Mouse (Mus musculus) liver, embryonic 14.5 days (tissue): ENCODE data around the gene Sycp2l. TPM values are rescaled to one million over a fixed set of nuclear protein-coding genes. Genes with fewer than 3 reads are reported as not detected.
A peak's percentile ranks its signal among the peaks of the same experiment; 100 is the strongest.

Experiments used
- ATAC-seq: fragments of 200-750 bp; cut with Nextera tagmentation; 2 replicates; pipeline ENCODE4 v1.8.0; 2017; ENCODE audit warnings: moderate number of reproducible peaks, mild to moderate bottlenecking, moderate library complexity; ENCODE audit not compliant: insufficient read depth
- DNase-seq, 3 experiments: peaks; one replicate each; pipeline ENCODE4 v3.0.0-alpha.2; 2012 to 2013; ENCODE audit warnings: low read depth in 3 of 3, low spot score in 3 of 3
- H3K27ac ChIP-seq: fragments of 300-500 bp; sonication (generic); 2 replicates; pipeline ENCODE4 v1.5.1; 2014; ENCODE audit warnings: moderate library complexity, mild to moderate bottlenecking, control low read depth, inconsistent platforms
- H3K27me3 ChIP-seq: fragments of 300-500 bp; sonication (generic); 2 replicates; pipeline ENCODE4 v1.6.1; 2014; ENCODE audit warnings: mild to moderate bottlenecking, low read length, moderate library complexity; ENCODE audit not compliant: control insufficient read depth, insufficient read depth
- H3K36me3 ChIP-seq: fragments of 300-500 bp; sonication (generic); replicated peaks from 2 replicates; pipeline ENCODE4 v1.6.1; 2014; ENCODE audit warnings: low read depth; ENCODE audit not compliant: control insufficient read depth, insufficient read depth
- H3K4me1 ChIP-seq, 2 experiments: fragments of 200-500 bp in 1 of 2; fragments of 300-500 bp in 1 of 2; sonication (generic) in 1 of 2; replicated peaks; 2 replicates each; pipeline ENCODE4 v1.6.1; 2012 to 2014; ENCODE audit warnings: antibody characterized with exemption in 1 of 2, inconsistent platforms in 1 of 2, low read length in 1 of 2; ENCODE audit not compliant: control insufficient read depth in 2 of 2, insufficient read depth in 2 of 2
- H3K4me2 ChIP-seq: fragments of 300-500 bp; sonication (generic); 2 replicates; pipeline ENCODE4 v1.6.1; 2014; ENCODE audit warnings: low read depth, mild to moderate bottlenecking, control low read depth, moderate library complexity
- H3K4me3 ChIP-seq, 2 experiments: fragments of 200-500 bp in 1 of 2; fragments of 300-500 bp in 1 of 2; sonication (generic) in 1 of 2; 2 replicates each; pipeline ENCODE4 v1.5.1; 2012 to 2014; ENCODE audit warnings: low read depth in 2 of 2, low read length in 2 of 2, mild to moderate bottlenecking in 2 of 2, control low read depth in 1 of 2, inconsistent platforms in 1 of 2, moderate library complexity in 1 of 2; ENCODE audit not compliant: insufficient read depth in 1 of 2
- H3K9ac ChIP-seq: fragments of 300-500 bp; sonication (generic); replicated peaks from 2 replicates; pipeline ENCODE4 v1.6.1; 2014; ENCODE audit warnings: mild to moderate bottlenecking, control low read depth, moderate library complexity
- H3K9me3 ChIP-seq: fragments of 300-500 bp; sonication (generic); 2 replicates; pipeline ENCODE4 v1.6.1; 2016; ENCODE audit warnings: low read length, mixed read lengths; ENCODE audit not compliant: control insufficient read depth
- CTCF ChIP-seq: IDR thresholded peaks from 2 replicates; pipeline ENCODE4 v1.5.1; 2016; ENCODE audit warnings: antibody characterized with exemption, low read depth, control low read depth
- EP300 ChIP-seq: IDR thresholded peaks from 2 replicates; pipeline ENCODE4 v1.6.1; 2016; ENCODE audit warnings: antibody characterized with exemption, low read depth
- WGBS: fragments of 180-500 bp; shearing (Covaris S2); extraction: QIAGEN DNeasy Blood & Tissue Kit; methylation state at CpG from one replicate; pipeline ENCODE4 v1.1.7; 2014; ENCODE audit not compliant: insufficient replicate concordance; 5-methylcytosine and 5-hydroxymethylcytosine counted together
- polyA plus RNA-seq, 2 experiments: library from polyadenylated mRNA; depleted of rRNA in 1 of 2; stranded (reverse) in 1 of 2; unstranded in 1 of 2; fragments of >200 nt; fragmentation: Nextera tagmentation in 1 of 2; extraction: Ambion mirVana in 1 of 2; gene quantifications; 2 replicates each; pipeline versions ENCODE4 v1.2.1 to v1.2.3; 2012 to 2014

Sycp2l gene
- polyA plus RNA-seq, 2 experiments = not detected

GRCm38 (mm10) chr13:41145433-41145970, 31.4 kb downstream of the Sycp2l start:
- ATAC-seq = no peak
- Histone ChIP-seq H3K36me3 (no peaks in the 10 kb centered on the region), H3K4me2 (no peak overlapping the region)

GRCm38 (mm10) chr13:41146271-41146670, 32.2 kb downstream of the Sycp2l start:
- no peaks in the 10 kb centered on the region for H3K9me3 ChIP-seq
- H3K4me1 ChIP-seq = no peaks in the 10 kb centered on the region
- ATAC-seq (no peak), DNase-seq (peak; percentile 6 to 25 (median 17))
- no peak overlapping the region for H3K9ac ChIP-seq
- no peak overlapping the region for H3K27ac ChIP-seq
- peak; percentile 91 for TF ChIP-seq CTCF
- no peak for TF ChIP-seq EP300
- WGBS = 56% methylated on average over 10 of the region's 10 CpGs
- H3K4me3 ChIP-seq = no peak overlapping the region
- H3K36me3 ChIP-seq = no peaks in the 10 kb centered on the region
- no peaks in the 10 kb centered on the region for H3K27me3 ChIP-seq
- H3K4me2 ChIP-seq = no peak overlapping the region

More at GRCm38 (mm10) chr13:41145433-41145970, 31.4 kb downstream of the Sycp2l start:
- TF ChIP-seq EP300 (no peak), CTCF (no peak)
- no peak overlapping the region for H3K9ac ChIP-seq
- no peak overlapping the region for H3K4me3 ChIP-seq
- H3K4me1 ChIP-seq = no peaks in the 10 kb centered on the region
- no peak for DNase-seq
- H3K27ac ChIP-seq = no peak overlapping the region
- H3K27me3 ChIP-seq = no peaks in the 10 kb centered on the region
- no peaks in the 10 kb centered on the region for H3K9me3 ChIP-seq
- WGBS = 55% methylated on average over 6 of the region's 6 CpGs

GRCm38 (mm10) chr13:41153146-41153545, 39.0 kb downstream of the Sycp2l start:
- Histone ChIP-seq H3K4me3 (no peak overlapping the region), H3K9me3 (no peaks in the 10 kb centered on the region), H3K27ac (no peak overlapping the region), H3K4me1 (no peaks in the 10 kb centered on the region), H3K27me3 (no peaks in the 10 kb centered on the region), H3K4me2 (no peak overlapping the region), H3K9ac (no peak overlapping the region), H3K36me3 (no peaks in the 10 kb centered on the region)
- no peak for ATAC-seq
- DNase-seq = no peak
- TF ChIP-seq EP300 = no peak
- no peak for TF ChIP-seq CTCF
- WGBS = 62% methylated on average over 11 of the region's 11 CpGs

GRCm38 (mm10) chr13:41158426-41158825, 44.3 kb downstream of the Sycp2l start:
- Histone ChIP-seq H3K4me1 (no peaks in the 10 kb centered on the region), H3K9me3 (no peaks in the 10 kb centered on the region), H3K27ac (no peak overlapping the region), H3K36me3 (no peaks in the 10 kb centered on the region), H3K27me3 (no peaks in the 10 kb centered on the region), H3K9ac (no peak overlapping the region), H3K4me2 (no peak overlapping the region), H3K4me3 (no peak overlapping the region)
- TF ChIP-seq CTCF (0 out of 2 replicates have a peak, but pooled peaks have one; percentile 13), EP300 (no peak)
- WGBS = 43% methylated on average over 5 of the region's 5 CpGs
- DNase-seq (no peak), ATAC-seq (no peak)

GRCm38 (mm10) chr13:41187886-41188285, 73.8 kb downstream of the Sycp2l start:
- 66% methylated on average over 6 of the region's 6 CpGs for WGBS
- Histone ChIP-seq H3K9ac (no peak overlapping the region), H3K4me2 (no peak overlapping the region), H3K36me3 (no peaks in the 10 kb centered on the region), H3K4me3 (no peak overlapping the region), H3K27ac (no peak overlapping the region), H3K27me3 (no peaks in the 10 kb centered on the region), H3K4me1 (no peaks in the 10 kb centered on the region), H3K9me3 (no peaks in the 10 kb centered on the region)
- ATAC-seq (no peak), DNase-seq (no peak)
- TF ChIP-seq EP300 (no peak), CTCF (no peak)
